Comparison of ENCODE assay signal across 9 mouse cellular contexts in genomic region chr9:72871506-72872297, GRCm38 (mm10). TPM values are rescaled to one million over a fixed set of nuclear protein-coding genes. Genes with fewer than 3 reads are reported as not detected.
DNase-seq lines count a peak whose midpoint lies in the region; ATAC-seq and TF ChIP-seq lines count a peak whose summit lies in the region.
"Had no signal": no experiment of that assay in that cellular context is flagged by ENCODE, and none has a peak within 500 bp of the region (broad histone marks: within the 10 kb centered on the region; RNA-seq: fewer than 3 reads in every experiment).

No protein-coding gene starts in this region.

- intact Hi-C loops in gastrocnemius, adult 2 months (cut with DNase I) = no loop called here

- no peak for TF ChIP-seq EP300 in heart, postnatal 0 days (IDR thresholded peaks at IDR 0.05; ENCODE audit: low read depth)

- H3K4me1 ChIP-seq in heart, postnatal 0 days (ENCODE audit: control insufficient read depth, insufficient read depth) = peaks cover 7% of the 10 kb centered on the region
- peaks cover 43% of the 10 kb centered on the region for H3K4me1 ChIP-seq in midbrain, embryonic 10.5 days
- no peaks in the 10 kb centered on the region; the same call in none of the 2 replicates for H3K4me1 ChIP-seq in thymus, adult 2 months (replicated peaks; ENCODE audit: control insufficient read depth, insufficient read depth, low read length)

- ATAC-seq in heart, postnatal 0 days (ENCODE audit: insufficient read depth, low read depth) = peak; percentile 17; the same call in 1 of the 2 replicates

- no peaks in the 10 kb centered on the region for H3K27me3 ChIP-seq in heart, postnatal 0 days (ENCODE audit: control insufficient read depth, insufficient read depth, low read length)
- no peaks in the 10 kb centered on the region for H3K27me3 ChIP-seq in midbrain, embryonic 10.5 days (ENCODE audit: low read depth, poor library complexity, severe bottlenecking)
- H3K27me3 ChIP-seq in thymus, adult 2 months (ENCODE audit: control insufficient read depth, insufficient read depth, low read length) = no peaks in the 10 kb centered on the region

- peak overlapping the region; percentile 84 for H3K27ac ChIP-seq in gastrocnemius, adult 2 months
- H3K27ac ChIP-seq in heart, postnatal 0 days (ENCODE audit: low read depth) = peak overlapping the region; percentile 12; the same call in 1 of the 2 replicates
- peak overlapping the region; percentile 79 for H3K27ac ChIP-seq in midbrain, embryonic 10.5 days (replicated peaks)
- H3K27ac ChIP-seq in thymus, adult 2 months (ENCODE audit: control insufficient read depth, insufficient read depth, low read length) = no peak overlapping the region

- no peaks in the 10 kb centered on the region for H3K9me3 ChIP-seq in heart, postnatal 0 days (replicated peaks; ENCODE audit: control insufficient read depth, low read length)
- no peaks in the 10 kb centered on the region for H3K9me3 ChIP-seq in midbrain, embryonic 10.5 days (replicated peaks)

- TF ChIP-seq CTCF in gastrocnemius, adult 2 months (IDR thresholded peaks at IDR 0.05) = no peak
- TF ChIP-seq CTCF in heart, postnatal 0 days (IDR thresholded peaks at IDR 0.05; ENCODE audit: low read depth) = no peak
- no peak for TF ChIP-seq CTCF in thymus, adult 2 months (IDR thresholded peaks at IDR 0.05; ENCODE audit: borderline replicate concordance, control insufficient read depth, extremely low read depth, insufficient read depth, low read length, poor library complexity)

- TF ChIP-seq POLR2A in thymus, adult 2 months (IDR thresholded peaks at IDR 0.05; ENCODE audit: control insufficient read depth, extremely low read depth, insufficient read depth, low read length, poor library complexity) = no peak

- H3K4me2 ChIP-seq in heart, postnatal 0 days (ENCODE audit: low read depth, low read length) = peak overlapping the region; percentile 39

- WGBS in heart, postnatal 0 days = 24% methylated on average over 13 of the region's 13 CpGs
- 19% methylated on average over 13 of the region's 13 CpGs for WGBS in midbrain, embryonic 10.5 days
- 36% methylated on average over 13 of the region's 13 CpGs for WGBS in thymus, adult 2 months

- peak overlapping the region; percentile 5; the same call in 1 of the 2 replicates for H3K9ac ChIP-seq in heart, postnatal 0 days (replicated peaks; ENCODE audit: low read depth, low read length)

- DNase-seq in gastrocnemius, adult 2 months = peak; percentile 34
- DNase-seq in gastrocnemius, postnatal 10 days = no peak
- DNase-seq in embryo, embryonic 10 days (ENCODE audit: low spot score) = peak; percentile 67
- DNase-seq in heart, postnatal 0 days (ENCODE audit: low spot score) = peak; percentile 23
- DNase-seq in midbrain, embryonic 10.5 days (ENCODE audit: low spot score) = no peak
- DNase-seq in right cerebral cortex, postnatal 10 days (ENCODE audit: low spot score in 2 of 2) = no peak
- DNase-seq in frontal cortex, postnatal 10 days (ENCODE audit: low spot score in 2 of 2) = no peak
- DNase-seq in thymus, adult 2 months = no peak
- DNase-seq: thymus, postnatal 14 days had no signal

- no peaks in the 10 kb centered on the region for H3K36me3 ChIP-seq in heart, postnatal 0 days (replicated peaks; ENCODE audit: control insufficient read depth, insufficient read depth, low read length)
- peaks cover 85% of the 10 kb centered on the region for H3K36me3 ChIP-seq in midbrain, embryonic 10.5 days
- H3K36me3 ChIP-seq in thymus, adult 2 months (ENCODE audit: control insufficient read depth, insufficient read depth, low read length) = no peaks in the 10 kb centered on the region

- H3K4me3 ChIP-seq in gastrocnemius, adult 2 months = peak overlapping the region; percentile 64
- peak overlapping the region; percentile 22 for H3K4me3 ChIP-seq in heart, postnatal 0 days (ENCODE audit: low read depth, low read length)
- no peak overlapping the region for H3K4me3 ChIP-seq in midbrain, embryonic 10.5 days
- H3K4me3 ChIP-seq in thymus, adult 2 months (ENCODE audit: control insufficient read depth, insufficient read depth, low read length) = no peak overlapping the region

RNA-seq across cellular contexts. Expression of gene Pygo1, which starts 53.7 kb away (rescaled TPM):
- total RNA-seq in gastrocnemius, adult 2 months (2021) = 10 to 100 TPM; 11.6 to 15.4 TPM
- total RNA-seq in gastrocnemius, postnatal 10 days (2021) = 1 to 10 TPM; 5.0 to 5.3 TPM
- total RNA-seq in heart, postnatal 0 days (2014; rRNA removed; ENCODE audit: low replicate concordance) = 1.9 and 2.2 TPM in 2 replicates
- polyA plus RNA-seq in heart, postnatal 0 days (2015; fragmentation: Nextera tagmentation; extraction: Ambion mirVana) = 1.5 and 1.6 TPM in 2 replicates
- polyA plus RNA-seq in midbrain, embryonic 10.5 days (2016; fragmentation: Nextera tagmentation; extraction: Ambion mirVana) = 4.9 and 5.8 TPM in 2 replicates
- 0.27 and 0.38 TPM in 2 replicates for polyA plus RNA-seq in thymus, adult 2 months (2012; rRNA removed)

Comparison
In these comparisons a context has a peak if more than half of its experiments do, and no peak if none do; other contexts are left out.
1. DNase-seq: peak in gastrocnemius, adult 2 months (single experiment), embryo, embryonic 10 days (single experiment) and heart, postnatal 0 days (single experiment); none in gastrocnemius, postnatal 10 days (single experiment), midbrain, embryonic 10.5 days (single experiment), right cerebral cortex, postnatal 10 days (0 of 2), frontal cortex, postnatal 10 days (0 of 2) and thymus, adult 2 months (single experiment).
2. H3K4me3 ChIP-seq: peak in gastrocnemius, adult 2 months (single experiment) and heart, postnatal 0 days (single experiment); none in midbrain, embryonic 10.5 days (single experiment) and thymus, adult 2 months (single experiment).